Mouse (Mus musculus) CD4-positive, CD25-positive, alpha-beta regulatory T cell, adult 4 months (primary cell): ENCODE results near the gene 2610021A01Rik. TPM values are rescaled to one million over a fixed set of nuclear protein-coding genes. Genes with fewer than 3 reads are reported as not detected.
"Not testable (repeated sequence)": the region's sequence is repeated elsewhere in the genome, so short reads cannot be mapped to it uniquely, and the experiment has no call there.

ENCODE experiments used
- ATAC-seq: one replicate; pipeline ENCODE4 v1.8.0; 2017
- polyA plus RNA-seq, 2 experiments: library from polyadenylated mRNA; unstranded; fragments of 100-300 nt; shearing (Covaris generic); gene quantifications; one replicate each; pipeline ENCODE4 v1.2.1; 2017

The 2610021A01Rik gene
- polyA plus RNA-seq: 10 to 100 TPM; 16.9 to 32.4 TPM

DNA sequence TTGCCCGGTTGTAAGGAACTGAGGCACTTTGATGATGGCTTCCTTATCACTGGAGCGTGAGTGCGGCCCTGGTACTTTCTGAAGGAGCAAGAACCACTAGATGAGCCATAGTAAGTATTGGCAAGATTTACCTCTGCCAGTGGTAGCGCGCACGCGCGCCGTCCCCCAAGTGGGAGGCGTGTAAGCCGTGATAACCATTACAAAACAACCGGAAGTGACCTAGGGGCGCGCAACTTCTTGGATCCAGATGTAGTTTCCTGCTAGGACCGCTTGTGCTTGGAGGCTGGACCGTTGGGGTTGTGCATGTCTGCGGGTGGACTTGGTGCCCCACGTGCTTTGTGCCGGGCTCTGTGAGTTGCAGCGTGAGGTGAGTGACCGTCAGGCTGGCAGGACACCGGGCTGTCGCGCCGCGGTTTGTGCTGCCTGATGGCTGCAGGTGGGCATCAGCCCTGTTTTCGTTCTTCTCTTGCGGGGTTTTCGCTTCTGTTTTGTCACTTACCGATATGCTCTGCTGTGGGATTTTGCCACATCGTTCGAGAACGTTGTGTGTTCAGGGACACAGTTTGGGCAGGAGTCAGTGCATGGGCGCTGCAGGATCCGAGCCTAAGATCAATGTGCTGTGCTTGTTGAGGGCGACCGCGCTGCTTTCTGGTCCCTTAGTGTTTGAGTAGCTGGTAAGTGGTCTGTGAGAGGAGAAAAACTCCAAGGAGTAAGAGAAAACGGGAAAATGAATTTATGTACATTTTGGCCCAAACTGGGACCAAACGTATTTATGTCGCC is at the start of gene 2610021A01Rik:
Gene 2610021A01Rik, plus strand, starts transcription at position 197 of the 780 bp plus-strand sequence.
- ATAC-seq: peak; percentile 97

GRCm38 (mm10) chr7:41560681-41561080 is 38.3 kb upstream of the 2610021A01Rik start:
- no peak for ATAC-seq

GRCm38 (mm10) chr7:41573562-41573961 is 25.5 kb upstream of the 2610021A01Rik start, which contains the start of gene Gm6871:
Gene Gm6871 (minus strand): TSS chr7:41573662.
- not testable (repeated sequence) for ATAC-seq

GRCm38 (mm10) chr7:41577956-41578355 is 21.1 kb upstream of the 2610021A01Rik start:
- no peak for ATAC-seq

DNA sequence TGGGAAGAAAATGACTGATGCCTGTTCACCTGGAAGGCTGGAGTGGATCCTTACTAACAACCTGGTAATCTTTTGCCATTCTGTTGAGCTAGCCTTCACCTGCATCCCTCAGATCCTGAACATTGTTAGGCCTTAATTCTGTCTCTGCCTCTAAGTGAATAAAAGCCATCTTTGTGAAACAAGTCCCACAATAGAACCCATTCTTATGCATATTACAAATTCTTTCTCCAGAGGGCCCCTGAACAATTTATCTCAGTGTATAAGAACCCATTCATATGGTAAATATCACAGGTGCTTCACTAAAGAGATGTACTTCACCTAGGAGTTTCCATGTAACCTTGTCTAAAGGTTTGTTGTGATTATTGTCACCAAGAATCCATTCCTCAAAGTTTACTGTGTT is 17.0 kb upstream of the 2610021A01Rik start:
- no peak for ATAC-seq

GRCm38 (mm10) chr7:41587831-41588230 is 11.2 kb upstream of the 2610021A01Rik start:
- not testable (repeated sequence) for ATAC-seq

DNA sequence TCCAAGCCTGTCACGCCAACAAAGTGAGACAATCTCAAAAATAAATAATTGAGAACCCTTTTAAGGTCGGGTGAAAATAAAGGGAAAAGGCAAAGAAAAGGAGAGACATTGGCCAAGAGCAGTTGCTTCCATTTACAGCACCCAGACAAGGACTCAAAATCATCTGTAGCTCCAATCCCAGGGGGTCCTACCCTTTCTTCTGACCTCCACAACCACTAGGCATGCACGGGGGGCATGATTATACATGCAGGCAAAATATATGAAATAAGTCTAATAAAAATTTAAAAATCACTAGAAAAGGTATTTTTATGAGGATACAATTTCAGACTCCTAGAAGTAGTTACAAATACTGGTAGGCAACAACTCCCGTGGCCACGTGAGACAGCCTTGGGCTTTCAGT is 415 bp upstream of the 2610021A01Rik start:
- ATAC-seq: no peak

GRCm38 (mm10) chr7:41599932-41600548 is 1.0 kb downstream of the 2610021A01Rik start:
- no peak for ATAC-seq

DNA sequence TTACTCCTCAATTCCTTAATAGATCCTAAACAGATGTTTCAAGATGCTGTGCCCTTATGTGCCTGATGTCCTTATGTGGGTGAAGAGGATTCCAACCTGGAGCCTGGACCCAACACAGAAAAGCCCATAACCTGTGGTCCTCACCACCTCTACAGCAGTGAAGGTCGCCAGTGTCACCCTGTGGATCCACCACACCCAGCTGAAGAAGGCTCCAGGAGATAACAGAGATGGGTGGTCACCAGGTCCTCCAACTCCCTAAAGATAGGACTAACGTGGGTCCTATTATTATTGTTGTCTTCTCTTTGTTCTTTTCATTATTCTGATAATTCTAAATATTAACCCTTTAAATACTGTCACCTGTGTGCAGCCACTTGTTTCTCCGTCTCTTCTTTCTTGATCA is 12.6 kb downstream of the 2610021A01Rik start:
- ATAC-seq: no peak

DNA sequence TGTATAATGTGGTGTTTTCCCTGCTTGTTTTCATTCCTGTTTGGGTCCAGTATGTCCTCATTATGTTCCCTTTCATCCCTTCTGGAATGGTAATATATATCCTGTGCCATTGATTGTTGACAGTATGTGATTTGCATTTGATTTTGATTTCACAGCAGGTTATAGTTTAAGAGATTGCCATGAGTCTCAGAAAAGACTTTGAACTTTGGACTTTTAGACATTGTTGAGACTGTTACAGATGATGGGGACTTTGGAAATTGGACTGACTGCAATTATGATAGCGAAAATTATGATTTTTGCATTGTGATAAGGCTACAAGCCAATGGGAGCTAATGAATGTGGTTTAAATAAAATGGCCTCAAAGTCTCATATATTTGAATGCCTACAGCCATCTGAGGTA is 17.2 kb downstream of the 2610021A01Rik start:
- not testable (repeated sequence) for ATAC-seq

GRCm38 (mm10) chr7:41632409-41633220 is 33.6 kb downstream of the 2610021A01Rik start, which contains the start of gene Zfp788:
Gene Zfp788 (plus strand): TSS chr7:41633203.
- peak; percentile 80 for ATAC-seq

GRCm38 (mm10) chr7:41633221-41633984 is 34.4 kb downstream of the 2610021A01Rik start:
- ATAC-seq: peak; percentile 88

DNA sequence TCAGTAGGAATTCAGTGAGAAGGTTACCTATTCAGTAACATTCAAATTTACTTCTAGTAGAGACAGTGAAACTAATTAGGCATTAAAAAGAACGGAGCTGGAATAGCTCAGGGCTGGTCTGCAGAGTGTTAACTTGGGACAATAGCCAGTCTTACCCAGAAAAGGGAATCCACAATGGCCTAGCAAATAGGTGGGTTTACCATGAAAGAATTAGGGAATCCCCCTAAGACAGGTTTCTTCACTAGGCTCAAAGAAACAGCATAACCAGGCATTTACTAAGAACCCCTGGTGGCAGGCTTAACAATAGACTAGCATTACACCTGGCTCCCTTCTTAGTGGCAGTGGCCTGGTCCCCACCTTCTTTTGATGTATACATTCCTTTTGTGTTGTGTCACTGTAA is 75.3 kb downstream of the 2610021A01Rik start:
- ATAC-seq: not testable (repeated sequence)

Other genes with a start within 250 kb of the 2610021A01Rik start
- gene AI987944, start 205.9 kb upstream of the 2610021A01Rik start, polyA plus RNA-seq: 10 to 100 TPM; 35.9 to 49.3 TPM
- gene Vmn2r57, start 150.5 kb upstream of the 2610021A01Rik start, polyA plus RNA-seq: not detected
- gene Gm20449, start 99.8 kb upstream of the 2610021A01Rik start, polyA plus RNA-seq: not detected
- 10 to 100 TPM; 17.1 to 19.1 TPM for gene AW146154, start 99.3 kb upstream of the 2610021A01Rik start, polyA plus RNA-seq
- not detected for gene Gm6871, start 25.6 kb upstream of the 2610021A01Rik start, polyA plus RNA-seq
- gene Zfp788, start 34.0 kb downstream of the 2610021A01Rik start, polyA plus RNA-seq: 10 to 100 TPM; 12.0 to 14.2 TPM